Mouse (Mus musculus) hindbrain, embryonic 16.5 days (tissue): ENCODE results near the gene Cic. TPM values are rescaled to one million over a fixed set of nuclear protein-coding genes. Genes with fewer than 3 reads are reported as not detected.
A peak's percentile ranks its signal among the peaks of the same experiment; 100 is the strongest.

Experiments used
- ATAC-seq: fragments of 200-750 bp; cut with Nextera tagmentation; 2 replicates; pipeline ENCODE4 v1.8.0; 2017; ENCODE audit warnings: moderate TSS enrichment, moderate library complexity
- H3K27ac ChIP-seq: fragments of 300-500 bp; sonication (generic); 2 replicates; pipeline ENCODE4 v1.5.1; 2014; ENCODE audit warnings: low read depth, mild to moderate bottlenecking, control low read depth, low read length, moderate library complexity
- H3K27me3 ChIP-seq: fragments of 300-500 bp; sonication (generic); replicated peaks from 2 replicates; pipeline ENCODE4 v1.6.1; 2014; ENCODE audit warnings: low read length; ENCODE audit not compliant: control insufficient read depth, insufficient read depth
- H3K36me3 ChIP-seq: fragments of 300-500 bp; sonication (generic); 2 replicates; pipeline ENCODE4 v1.6.1; 2014; ENCODE audit warnings: mild to moderate bottlenecking, low read length, moderate library complexity, mixed read lengths; ENCODE audit not compliant: control insufficient read depth, insufficient read depth
- H3K4me1 ChIP-seq: fragments of 300-500 bp; sonication (generic); 2 replicates; pipeline ENCODE4 v1.6.1; 2014; ENCODE audit warnings: low read depth, low read length; ENCODE audit not compliant: control insufficient read depth, insufficient read depth
- H3K4me2 ChIP-seq: fragments of 300-500 bp; sonication (generic); 2 replicates; pipeline ENCODE4 v1.6.1; 2014; ENCODE audit warnings: mild to moderate bottlenecking, low read length, control low read depth, moderate library complexity
- H3K4me3 ChIP-seq: fragments of 300-500 bp; sonication (generic); 2 replicates; pipeline ENCODE4 v1.5.1; 2014; ENCODE audit warnings: mild to moderate bottlenecking, low read length, control low read depth, moderate library complexity
- H3K9ac ChIP-seq: fragments of 300-500 bp; sonication (generic); 2 replicates; pipeline ENCODE4 v1.6.1; 2014; ENCODE audit warnings: low read depth, mild to moderate bottlenecking, control low read depth, low read length, moderate library complexity
- H3K9me3 ChIP-seq: fragments of 300-500 bp; sonication (generic); 2 replicates; pipeline ENCODE4 v1.6.1; 2014; ENCODE audit warnings: mild to moderate bottlenecking, low read length, moderate library complexity; ENCODE audit not compliant: control insufficient read depth
- WGBS: fragments of 180-500 bp; shearing (Covaris S2); extraction: QIAGEN DNeasy Blood & Tissue Kit; methylation state at CpG from one replicate; pipeline ENCODE4 v1.1.7; 2014; 5-methylcytosine and 5-hydroxymethylcytosine counted together
- polyA plus RNA-seq: library from polyadenylated mRNA; unstranded; fragments of >200 nt; fragmentation: Nextera tagmentation; extraction: Ambion mirVana; gene quantifications from 2 replicates; pipeline ENCODE4 v1.2.1, GENCODE M21; 2015

The Cic gene
- polyA plus RNA-seq, 1 experiment from 2014 or later, result 36.4 TPM

- Histone ChIP-seq H3K9me3 (no peaks in the 10 kb centered on the region), H3K4me1 (peaks cover 7% of the 10 kb centered on the region), H3K9ac (peak within 1 kb of the TSS; percentile 87), H3K4me2 (peak within 1 kb of the TSS; percentile 87), H3K36me3 (no peaks in the 10 kb centered on the region), H3K27me3 (no peaks in the 10 kb centered on the region), H3K27ac (peak within 1 kb of the TSS; percentile 86), H3K4me3 (peak within 1 kb of the TSS; percentile 75)
- WGBS, result under 1% methylated on average over 47 of the region's 47 CpGs
- peak; percentile 76 for ATAC-seq
Measured at GRCm38 (mm10) chr7:25305956-25306613, 38.6 kb downstream of the Cic start, which contains the start of gene Tmem145. Tmem145 (plus strand) TSS chr7:25306106.

- Histone ChIP-seq H3K9ac (peak overlapping the region; percentile 87), H3K4me2 (peak overlapping the region; percentile 87), H3K4me3 (peak overlapping the region; percentile 75), H3K9me3 (no peaks in the 10 kb centered on the region), H3K4me1 (peaks cover 7% of the 10 kb centered on the region), H3K36me3 (no peaks in the 10 kb centered on the region), H3K27me3 (peaks cover 2% of the 10 kb centered on the region; the same call in 1 of the 2 replicates), H3K27ac (peak overlapping the region; percentile 86)
- WGBS, result 34% methylated on average over 2 of the region's 2 CpGs
- ATAC-seq, result no peak
Measured at GRCm38 (mm10) chr7:25306614-25306996, 39.1 kb downstream of the Cic start.

- Histone ChIP-seq H3K4me1 (peaks cover 7% of the 10 kb centered on the region), H3K27ac (no peak overlapping the region), H3K4me3 (no peak overlapping the region), H3K27me3 (peaks cover 22% of the 10 kb centered on the region), H3K9ac (no peak overlapping the region), H3K4me2 (no peak overlapping the region), H3K36me3 (no peaks in the 10 kb centered on the region), H3K9me3 (no peaks in the 10 kb centered on the region)
- ATAC-seq, result no peak
- WGBS, result 62% methylated on average over 17 of the region's 17 CpGs
Measured at GRCm38 (mm10) chr7:25308702-25309318, 41.3 kb downstream of the Cic start.

GRCm38 (mm10) chr7:25309425-25309824, 41.9 kb downstream of the Cic start:
- no peaks in the 10 kb centered on the region for H3K36me3 ChIP-seq
- H3K27ac ChIP-seq, result no peak overlapping the region
- peaks cover 25% of the 10 kb centered on the region for H3K27me3 ChIP-seq
- H3K4me3 ChIP-seq, result no peak overlapping the region
- no peak overlapping the region for H3K4me2 ChIP-seq
- ATAC-seq, result no peak
- H3K4me1 ChIP-seq, result peaks cover 7% of the 10 kb centered on the region
- 88% methylated on average over 9 of the region's 9 CpGs for WGBS
- H3K9me3 ChIP-seq, result no peaks in the 10 kb centered on the region
- no peak overlapping the region for H3K9ac ChIP-seq

GRCm38 (mm10) chr7:25311193-25311592, 43.7 kb downstream of the Cic start:
- no peak overlapping the region for H3K4me2 ChIP-seq
- H3K27ac ChIP-seq, result no peak overlapping the region
- H3K9me3 ChIP-seq, result no peaks in the 10 kb centered on the region
- WGBS, result 74% methylated on average over 11 of the region's 11 CpGs
- ATAC-seq, result no peak
- no peak overlapping the region for H3K9ac ChIP-seq
- H3K36me3 ChIP-seq, result no peaks in the 10 kb centered on the region
- peaks cover 28% of the 10 kb centered on the region for H3K27me3 ChIP-seq
- H3K4me1 ChIP-seq, result peaks cover 15% of the 10 kb centered on the region
- no peak overlapping the region for H3K4me3 ChIP-seq

- Histone ChIP-seq H3K27ac (no peak overlapping the region), H3K9ac (no peak overlapping the region), H3K4me1 (peaks cover 17% of the 10 kb centered on the region), H3K4me2 (no peak overlapping the region), H3K9me3 (no peaks in the 10 kb centered on the region), H3K36me3 (no peaks in the 10 kb centered on the region), H3K4me3 (no peak overlapping the region), H3K27me3 (peaks cover 28% of the 10 kb centered on the region)
- no peak for ATAC-seq
- 56% methylated on average over 7 of the region's 7 CpGs for WGBS
Measured at GRCm38 (mm10) chr7:25313325-25313724, 45.8 kb downstream of the Cic start.

GRCm38 (mm10) chr7:25314606-25315305, 47.3 kb downstream of the Cic start:
- H3K27me3 ChIP-seq, result peaks cover 28% of the 10 kb centered on the region
- peak overlapping the region; percentile 39 for H3K9ac ChIP-seq
- H3K4me1 ChIP-seq, result peaks cover 17% of the 10 kb centered on the region
- 3% methylated on average over 44 of the region's 51 CpGs for WGBS
- peak overlapping the region; percentile 32 for H3K4me3 ChIP-seq
- no peak overlapping the region for H3K27ac ChIP-seq
- H3K9me3 ChIP-seq, result no peaks in the 10 kb centered on the region
- peak overlapping the region; percentile 61 for H3K4me2 ChIP-seq
- ATAC-seq, result no peak
- no peaks in the 10 kb centered on the region for H3K36me3 ChIP-seq

- Histone ChIP-seq H3K27me3 (peaks cover 28% of the 10 kb centered on the region), H3K36me3 (no peaks in the 10 kb centered on the region), H3K4me3 (peak overlapping the region; percentile 32), H3K9me3 (no peaks in the 10 kb centered on the region), H3K4me2 (peak overlapping the region; percentile 61), H3K4me1 (peaks cover 17% of the 10 kb centered on the region), H3K27ac (peak overlapping the region; percentile 31; the same call in 1 of the 2 replicates), H3K9ac (peak overlapping the region; percentile 39)
- WGBS, result 1% methylated on average over 61 of the region's 69 CpGs
- no peak for ATAC-seq
Measured at GRCm38 (mm10) chr7:25315306-25316041, 48.0 kb downstream of the Cic start.
